Mouse (Mus musculus) hindbrain, embryonic 15.5 days (tissue): ENCODE results near the gene Utp20. TPM values are rescaled to one million over a fixed set of nuclear protein-coding genes. Genes with fewer than 3 reads are reported as not detected.
"Not testable (repeated sequence)": the region's sequence is repeated elsewhere in the genome, so short reads cannot be mapped to it uniquely, and the experiment has no call there.

Experiments
- ATAC-seq: fragments of 200-750 bp; cut with Nextera tagmentation; 2 replicates; pipeline ENCODE4 v1.8.0; 2017; ENCODE audit warnings: low read depth, moderate number of reproducible peaks, moderate TSS enrichment; ENCODE audit not compliant: low FRiP score
- H3K27ac ChIP-seq: fragments of 300-500 bp; sonication (generic); replicated peaks from 2 replicates; pipeline ENCODE4 v1.5.1; 2015; ENCODE audit warnings: mild to moderate bottlenecking, inconsistent platforms
- H3K27me3 ChIP-seq: fragments of 300-500 bp; sonication (generic); 2 replicates; pipeline ENCODE4 v1.6.1; 2015; ENCODE audit warnings: control low read depth, inconsistent platforms
- H3K36me3 ChIP-seq: fragments of 300-500 bp; sonication (generic); 2 replicates; pipeline ENCODE4 v1.6.1; 2015; ENCODE audit warnings: control low read depth, inconsistent platforms
- H3K4me1 ChIP-seq: fragments of 300-500 bp; sonication (generic); replicated peaks from 2 replicates; pipeline ENCODE4 v1.6.1; 2015; ENCODE audit warnings: control low read depth, inconsistent platforms
- H3K4me2 ChIP-seq: fragments of 300-500 bp; sonication (generic); 2 replicates; pipeline ENCODE4 v1.6.1; 2015; ENCODE audit warnings: moderate library complexity, mild to moderate bottlenecking, inconsistent platforms
- H3K4me3 ChIP-seq: fragments of 300-500 bp; sonication (generic); 2 replicates; pipeline ENCODE4 v1.5.1; 2015; ENCODE audit warnings: mild to moderate bottlenecking, inconsistent platforms
- H3K9ac ChIP-seq: fragments of 300-500 bp; sonication (generic); 2 replicates; pipeline ENCODE4 v1.6.1; 2015; ENCODE audit warnings: inconsistent platforms
- H3K9me3 ChIP-seq: fragments of 300-500 bp; sonication (generic); 2 replicates; pipeline ENCODE4 v1.6.1; 2016; ENCODE audit warnings: control low read depth, inconsistent platforms
- WGBS: fragments of 180-500 bp; shearing (Covaris S2); methylation state at CpG from one replicate; pipeline ENCODE4 v1.1.7; 2015; 5-methylcytosine and 5-hydroxymethylcytosine counted together
- polyA plus RNA-seq: library from polyadenylated mRNA; unstranded; fragments of >200 nt; fragmentation: Nextera tagmentation; extraction: Ambion mirVana; gene quantifications from 2 replicates; pipeline ENCODE4 v1.2.1, GENCODE M21; 2015

Utp20 gene
- polyA plus RNA-seq, 1 experiment from 2014 or later = 8.7 TPM

DNA sequence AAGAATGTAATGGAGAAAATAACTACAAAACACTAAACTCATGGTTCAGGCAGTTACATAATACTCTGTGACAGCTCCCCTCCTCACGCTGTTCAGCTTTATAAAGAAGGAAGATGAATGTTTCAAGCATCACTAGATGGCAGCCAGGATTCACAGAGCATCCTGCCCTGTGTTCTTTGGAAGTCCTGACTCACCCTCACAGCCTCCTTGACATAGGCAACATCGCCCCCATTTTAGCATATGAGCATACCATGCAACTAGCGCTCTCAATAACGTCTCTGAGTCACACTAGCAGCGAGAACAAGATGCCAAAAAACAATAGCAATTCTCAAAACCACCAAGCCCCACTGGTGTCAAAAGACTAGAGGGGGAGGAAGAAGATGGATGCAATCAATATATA is 9.3 kb downstream of the Utp20 start:
- Histone ChIP-seq H3K4me2 (no peak overlapping the region), H3K9me3 (no peaks in the 10 kb centered on the region), H3K27ac (no peak overlapping the region), H3K27me3 (no peaks in the 10 kb centered on the region), H3K4me3 (no peak overlapping the region), H3K36me3 (peaks cover 59% of the 10 kb centered on the region), H3K4me1 (no peaks in the 10 kb centered on the region), H3K9ac (no peak overlapping the region)
- ATAC-seq = no peak
- WGBS = 93% methylated on average over 5 of the region's 5 CpGs

GRCm38 (mm10) chr10:88815256-88815655 is 11.3 kb downstream of the Utp20 start:
- Histone ChIP-seq H3K9me3 (no peaks in the 10 kb centered on the region), H3K36me3 (peaks cover 48% of the 10 kb centered on the region), H3K27me3 (no peaks in the 10 kb centered on the region), H3K4me3 (no peak overlapping the region), H3K4me2 (no peak overlapping the region), H3K9ac (no peak overlapping the region), H3K27ac (no peak overlapping the region), H3K4me1 (no peaks in the 10 kb centered on the region)
- ATAC-seq = no peak
- WGBS = 90% methylated on average over 2 of the region's 2 CpGs

GRCm38 (mm10) chr10:88811704-88812103 is 14.9 kb downstream of the Utp20 start:
- no peak for ATAC-seq
- peaks cover 58% of the 10 kb centered on the region for H3K36me3 ChIP-seq
- no peaks in the 10 kb centered on the region for H3K4me1 ChIP-seq
- H3K27me3 ChIP-seq = no peaks in the 10 kb centered on the region
- no peak overlapping the region for H3K4me2 ChIP-seq
- H3K4me3 ChIP-seq = no peak overlapping the region
- 94% methylated on average over 5 of the region's 5 CpGs for WGBS
- H3K9me3 ChIP-seq = no peaks in the 10 kb centered on the region
- H3K9ac ChIP-seq = no peak overlapping the region
- H3K27ac ChIP-seq = no peak overlapping the region

DNA sequence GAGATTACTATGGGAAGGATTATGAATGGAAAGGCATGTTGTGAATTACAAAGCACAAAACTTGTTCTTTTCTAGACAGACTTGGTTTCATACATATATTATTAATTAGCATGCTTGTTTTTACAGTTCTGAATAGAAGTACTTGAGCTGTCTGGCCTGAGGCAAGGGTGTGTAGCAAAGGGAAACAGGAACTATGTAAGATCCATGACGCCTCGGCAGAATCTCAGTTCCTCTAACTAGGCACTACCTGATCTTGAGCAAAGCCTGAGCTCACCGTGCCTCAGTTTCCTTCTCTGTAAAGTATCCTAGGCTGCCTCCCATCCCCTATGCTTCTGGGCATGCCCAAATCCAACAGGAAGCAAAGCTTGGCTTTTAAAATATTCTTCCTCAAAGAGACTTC is 24.4 kb downstream of the Utp20 start:
- Histone ChIP-seq H3K4me1 (no peaks in the 10 kb centered on the region), H3K9me3 (no peaks in the 10 kb centered on the region), H3K27me3 (no peaks in the 10 kb centered on the region), H3K9ac (no peak overlapping the region), H3K27ac (no peak overlapping the region), H3K36me3 (peaks cover 38% of the 10 kb centered on the region), H3K4me3 (no peak overlapping the region), H3K4me2 (no peak overlapping the region)
- WGBS = 92% methylated on average over 3 of the region's 3 CpGs
- ATAC-seq = no peak

GRCm38 (mm10) chr10:88799381-88799780 is 27.2 kb downstream of the Utp20 start:
- no peak for ATAC-seq
- peaks cover 40% of the 10 kb centered on the region for H3K36me3 ChIP-seq
- no peaks in the 10 kb centered on the region for H3K27me3 ChIP-seq
- no peak overlapping the region for H3K4me2 ChIP-seq
- H3K4me3 ChIP-seq = no peak overlapping the region
- H3K27ac ChIP-seq = no peak overlapping the region
- no peaks in the 10 kb centered on the region for H3K9me3 ChIP-seq
- H3K9ac ChIP-seq = no peak overlapping the region
- no peaks in the 10 kb centered on the region for H3K4me1 ChIP-seq
- whole genome bisulfite sequencing = 92% methylated on average over 7 of the region's 7 CpGs

DNA sequence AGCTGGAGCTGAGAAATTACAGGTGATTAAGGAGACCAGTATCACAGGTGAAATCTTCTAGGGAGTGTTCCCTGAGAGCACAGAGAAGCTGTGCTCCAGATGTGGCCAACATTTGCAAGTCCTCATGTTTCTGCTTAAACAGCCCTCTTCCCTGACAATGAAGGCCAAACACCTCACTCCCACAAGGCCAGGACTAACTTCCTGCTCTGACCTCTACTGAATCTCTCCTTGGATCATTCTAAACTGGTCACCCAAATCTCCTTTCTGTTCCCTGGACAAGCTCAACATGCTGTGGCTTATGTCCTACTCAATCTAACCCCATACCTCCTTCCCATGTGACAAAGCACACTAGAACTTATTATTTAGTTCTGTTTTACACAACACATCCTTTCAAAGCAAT is 29.2 kb downstream of the Utp20 start:
- Histone ChIP-seq H3K4me1 (no peaks in the 10 kb centered on the region), H3K4me2 (no peak overlapping the region), H3K9me3 (no peaks in the 10 kb centered on the region), H3K9ac (no peak overlapping the region), H3K4me3 (no peak overlapping the region), H3K27ac (no peak overlapping the region), H3K27me3 (no peaks in the 10 kb centered on the region), H3K36me3 (peaks cover 36% of the 10 kb centered on the region)
- ATAC-seq = no peak

GRCm38 (mm10) chr10:88796939-88797338 is 29.7 kb downstream of the Utp20 start:
- no peaks in the 10 kb centered on the region for H3K9me3 ChIP-seq
- H3K9ac ChIP-seq = no peak overlapping the region
- 93% methylated on average over 4 of the region's 4 CpGs for WGBS
- H3K4me1 ChIP-seq = no peaks in the 10 kb centered on the region
- H3K36me3 ChIP-seq = peaks cover 40% of the 10 kb centered on the region
- no peak overlapping the region for H3K27ac ChIP-seq
- H3K4me2 ChIP-seq = no peak overlapping the region
- no peak overlapping the region for H3K4me3 ChIP-seq
- no peaks in the 10 kb centered on the region for H3K27me3 ChIP-seq
- no peak for ATAC-seq

GRCm38 (mm10) chr10:88795226-88795625 is 31.4 kb downstream of the Utp20 start:
- H3K4me2 ChIP-seq = no peak overlapping the region
- no peak overlapping the region for H3K9ac ChIP-seq
- no peak overlapping the region for H3K27ac ChIP-seq
- no peak for ATAC-seq
- WGBS = 90% methylated on average over 7 of the region's 7 CpGs
- H3K27me3 ChIP-seq = no peaks in the 10 kb centered on the region
- H3K4me1 ChIP-seq = no peaks in the 10 kb centered on the region
- H3K36me3 ChIP-seq = peaks cover 49% of the 10 kb centered on the region
- no peak overlapping the region for H3K4me3 ChIP-seq
- H3K9me3 ChIP-seq = no peaks in the 10 kb centered on the region

GRCm38 (mm10) chr10:88794606-88795005 is 32.0 kb downstream of the Utp20 start:
- H3K4me3 ChIP-seq = no peak overlapping the region
- 90% methylated on average over 8 of the region's 8 CpGs for WGBS
- H3K36me3 ChIP-seq = peaks cover 46% of the 10 kb centered on the region
- H3K4me2 ChIP-seq = no peak overlapping the region
- no peak overlapping the region for H3K27ac ChIP-seq
- ATAC-seq = no peak
- no peaks in the 10 kb centered on the region for H3K4me1 ChIP-seq
- H3K9ac ChIP-seq = no peak overlapping the region
- H3K27me3 ChIP-seq = no peaks in the 10 kb centered on the region
- H3K9me3 ChIP-seq = no peaks in the 10 kb centered on the region

DNA sequence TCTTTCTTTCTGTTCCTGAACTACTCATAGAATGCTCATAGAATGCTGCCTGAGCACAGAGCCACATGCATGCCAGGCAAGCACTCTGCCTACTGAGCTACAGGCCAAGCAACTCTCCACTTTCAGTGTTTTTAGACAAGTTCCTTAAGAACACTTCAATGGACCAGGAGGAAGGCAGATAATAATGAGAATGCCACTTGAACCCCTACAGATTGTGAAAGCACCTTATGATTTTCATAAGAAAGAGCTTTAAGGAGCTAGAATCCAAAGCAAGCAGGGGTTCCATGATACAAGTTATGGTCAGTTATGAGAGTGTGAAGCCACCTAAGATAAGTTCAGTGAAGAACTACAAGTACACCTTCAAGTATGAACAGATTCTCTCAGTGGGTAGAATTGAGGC is 32.9 kb downstream of the Utp20 start:
- H3K36me3 ChIP-seq = peaks cover 48% of the 10 kb centered on the region

DNA sequence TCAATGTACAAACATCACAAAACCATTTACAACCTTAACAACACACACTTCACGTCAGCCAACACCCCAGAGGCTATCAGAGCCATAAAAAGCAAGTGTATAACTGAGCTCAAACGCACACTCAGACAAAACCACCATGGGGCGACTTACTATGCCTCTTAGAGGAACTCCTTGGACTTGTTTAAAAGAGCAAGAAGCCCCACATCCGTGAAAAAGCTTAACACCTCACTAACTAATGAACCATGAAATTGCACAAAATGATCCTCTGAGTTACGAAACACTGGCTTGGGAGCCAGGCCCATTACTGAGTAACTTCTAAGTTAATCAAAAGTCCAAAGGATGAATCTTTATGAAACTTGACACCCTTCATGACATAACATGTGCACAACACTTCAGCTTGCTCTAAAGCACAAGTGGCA is 42.1 kb downstream of the Utp20 start:
- H3K9me3 ChIP-seq = no peaks in the 10 kb centered on the region
- no peak overlapping the region for H3K27ac ChIP-seq
- no peak overlapping the region for H3K9ac ChIP-seq
- no peak overlapping the region for H3K4me3 ChIP-seq
- no peaks in the 10 kb centered on the region for H3K4me1 ChIP-seq
- H3K27me3 ChIP-seq = no peaks in the 10 kb centered on the region
- ATAC-seq = no peak
- H3K4me2 ChIP-seq = no peak overlapping the region
- peaks cover 38% of the 10 kb centered on the region for H3K36me3 ChIP-seq
- WGBS = 68% methylated on average over 5 of the region's 5 CpGs

More for the DNA sequence above, 32.9 kb downstream of the Utp20 start:
- no peak for ATAC-seq
- Histone ChIP-seq H3K27me3 (no peaks in the 10 kb centered on the region), H3K4me3 (no peak overlapping the region), H3K9me3 (no peaks in the 10 kb centered on the region), H3K4me1 (no peaks in the 10 kb centered on the region), H3K4me2 (no peak overlapping the region), H3K27ac (no peak overlapping the region), H3K9ac (no peak overlapping the region)

DNA sequence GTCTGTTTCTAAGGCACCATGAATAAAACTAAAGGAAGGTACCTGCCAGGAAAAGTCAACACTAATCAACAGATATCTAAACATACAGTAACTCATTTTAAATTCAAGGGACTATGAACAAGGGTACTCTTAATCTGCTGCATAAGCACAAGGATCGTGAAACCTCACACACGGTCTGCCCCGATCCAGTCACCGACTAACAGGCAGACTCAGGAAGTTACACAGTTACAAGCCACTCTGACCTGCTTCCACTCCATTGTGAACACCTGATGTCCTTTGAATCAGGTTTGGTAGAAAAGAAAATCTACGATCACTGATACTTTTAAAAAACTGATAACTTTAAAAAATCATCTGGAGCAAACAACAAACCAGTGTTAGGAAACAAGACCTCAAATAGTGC is 42.7 kb downstream of the Utp20 start:
- H3K36me3 ChIP-seq = peaks cover 38% of the 10 kb centered on the region
- H3K9me3 ChIP-seq = no peaks in the 10 kb centered on the region
- H3K4me1 ChIP-seq = no peaks in the 10 kb centered on the region
- H3K9ac ChIP-seq = no peak overlapping the region
- WGBS = 95% methylated on average over 5 of the region's 5 CpGs
- ATAC-seq = no peak
- H3K27me3 ChIP-seq = no peaks in the 10 kb centered on the region
- no peak overlapping the region for H3K27ac ChIP-seq
- H3K4me2 ChIP-seq = no peak overlapping the region
- H3K4me3 ChIP-seq = no peak overlapping the region

- not testable (repeated sequence) for H3K27me3 ChIP-seq, H3K9ac ChIP-seq, ATAC-seq, H3K4me2 ChIP-seq, H3K9me3 ChIP-seq, H3K4me3 ChIP-seq, H3K27ac ChIP-seq, H3K4me1 ChIP-seq
- H3K36me3 ChIP-seq = peaks cover 36% of the 10 kb centered on the region
- 92% methylated on average over 2 of the region's 2 CpGs for WGBS
Measured at GRCm38 (mm10) chr10:88783135-88783534, 43.5 kb downstream of the Utp20 start.
